Mouse (Mus musculus) midbrain, embryonic 12.5 days (tissue): ENCODE data around the gene Scn3a. TPM values are rescaled to one million over a fixed set of nuclear protein-coding genes. Genes with fewer than 3 reads are reported as not detected.

Source experiments
- ATAC-seq: fragments of 200-750 bp; cut with Nextera tagmentation; 2 replicates; pipeline ENCODE4 v1.8.0; 2017; ENCODE audit warnings: low read depth, moderate TSS enrichment, moderate library complexity; ENCODE audit not compliant: low FRiP score
- H3K27ac ChIP-seq: fragments of 300-500 bp; sonication (generic); replicated peaks from 2 replicates; pipeline ENCODE4 v1.5.1; 2016; ENCODE audit warnings: mild to moderate bottlenecking
- H3K27me3 ChIP-seq: fragments of 300-500 bp; sonication (generic); 2 replicates; pipeline ENCODE4 v1.6.1; 2016; ENCODE audit warnings: mild to moderate bottlenecking
- H3K36me3 ChIP-seq: fragments of 300-500 bp; sonication (generic); 2 replicates; pipeline ENCODE4 v1.6.1; 2016
- H3K4me1 ChIP-seq: fragments of 300-500 bp; sonication (generic); 2 replicates; pipeline ENCODE4 v1.6.1; 2016
- H3K4me2 ChIP-seq: fragments of 300-500 bp; sonication (generic); replicated peaks from 2 replicates; pipeline ENCODE4 v1.6.1; 2016; ENCODE audit warnings: mild to moderate bottlenecking, moderate library complexity
- H3K4me3 ChIP-seq: fragments of 300-500 bp; sonication (generic); 2 replicates; pipeline ENCODE4 v1.5.1; 2016; ENCODE audit warnings: mild to moderate bottlenecking
- H3K9ac ChIP-seq: fragments of 300-500 bp; sonication (generic); replicated peaks from 2 replicates; pipeline ENCODE4 v1.6.1; 2016; ENCODE audit warnings: mild to moderate bottlenecking, moderate library complexity
- H3K9me3 ChIP-seq: fragments of 300-500 bp; sonication (generic); 2 replicates; pipeline ENCODE4 v1.6.1; 2016; ENCODE audit warnings: mild to moderate bottlenecking
- WGBS: fragments of 180-500 bp; shearing (Covaris S2); methylation state at CpG from one replicate; pipeline ENCODE4 v1.1.7; 2016; 5-methylcytosine and 5-hydroxymethylcytosine counted together
- polyA plus RNA-seq: library from polyadenylated mRNA; unstranded; fragments of >200 nt; fragmentation: Nextera tagmentation; extraction: Ambion mirVana; gene quantifications from 2 replicates; pipeline ENCODE4 v1.2.1, GENCODE M21; 2016

Gene Scn3a
- polyA plus RNA-seq, 1 experiment from 2014 or later, result 44.6 TPM

DNA sequence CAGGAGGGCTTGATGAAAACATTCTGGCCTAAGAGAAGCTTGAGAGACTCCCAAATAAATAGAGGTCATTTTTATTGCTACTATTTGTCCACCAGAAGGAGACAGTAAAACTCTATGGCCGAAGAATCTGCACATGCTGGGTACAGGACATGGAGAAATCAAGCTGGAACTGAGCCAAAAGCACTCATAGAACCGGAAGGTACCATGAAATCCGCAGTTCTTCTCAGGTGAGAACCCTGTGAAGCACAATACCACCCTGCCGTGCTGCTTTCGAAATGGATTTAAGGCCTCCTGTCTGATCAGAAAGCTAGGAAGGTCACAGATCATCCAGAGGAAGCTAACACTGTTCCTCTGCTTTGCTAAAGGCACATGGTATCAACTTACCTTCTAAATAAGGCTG, 143.9 kb downstream of the Scn3a start:
- H3K4me3 ChIP-seq, result no peak overlapping the region
- H3K27ac ChIP-seq, result no peak overlapping the region
- no peak overlapping the region for H3K9ac ChIP-seq
- no peaks in the 10 kb centered on the region for H3K4me1 ChIP-seq
- 65% methylated on average over 5 of the region's 5 CpGs for WGBS
- no peaks in the 10 kb centered on the region for H3K27me3 ChIP-seq
- no peak for ATAC-seq
- no peaks in the 10 kb centered on the region for H3K36me3 ChIP-seq
- no peaks in the 10 kb centered on the region for H3K9me3 ChIP-seq
- no peak overlapping the region for H3K4me2 ChIP-seq

DNA sequence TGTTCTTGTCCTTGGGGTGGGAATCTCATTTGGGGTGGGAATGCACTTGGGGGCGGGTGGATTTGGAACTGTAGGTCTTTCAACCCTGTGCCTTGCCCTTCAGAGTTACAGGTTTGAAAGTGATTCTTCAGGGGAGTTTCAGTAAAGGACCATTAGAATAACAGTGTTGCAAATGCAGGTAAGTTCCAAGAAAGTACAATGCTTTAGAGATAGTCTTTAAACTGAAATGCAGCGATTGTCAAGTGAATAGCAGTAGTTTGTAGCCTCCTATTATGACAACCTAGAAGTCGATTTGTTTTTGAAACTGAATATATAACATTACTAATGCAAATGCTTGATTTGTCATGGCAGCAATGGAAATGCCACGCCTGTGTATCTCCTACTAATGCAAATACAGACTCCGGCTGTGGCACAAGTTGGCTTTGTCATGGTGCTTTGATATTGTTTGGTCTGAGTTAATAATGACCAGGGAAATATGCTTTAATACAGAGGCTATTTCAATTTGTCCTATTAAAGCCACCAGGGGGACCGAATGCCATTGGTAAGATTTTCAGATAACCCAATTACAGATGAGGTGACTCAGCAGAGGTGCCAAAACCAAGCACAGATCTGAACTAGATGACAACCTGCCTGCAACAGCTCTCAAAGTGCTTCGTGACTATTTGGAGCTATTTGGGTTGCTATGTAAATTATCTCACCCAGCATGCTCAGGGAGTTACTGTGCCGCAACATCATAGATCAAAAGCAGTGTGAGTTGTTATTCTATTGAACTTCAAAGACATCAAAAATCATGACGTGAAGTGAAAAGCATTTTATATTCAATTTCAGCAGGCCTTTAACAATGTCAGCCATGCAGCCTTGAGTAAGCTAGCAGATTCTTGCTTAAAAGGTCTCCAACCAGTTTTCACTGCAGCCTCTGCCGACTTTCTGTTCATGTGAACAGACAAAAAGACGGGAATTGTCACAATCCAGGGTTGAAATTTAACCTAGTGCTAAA, 145.9 kb downstream of the Scn3a start:
- H3K9ac ChIP-seq, result no peak overlapping the region
- 58% methylated on average over 11 of the region's 11 CpGs for WGBS
- no peak overlapping the region for H3K4me3 ChIP-seq
- H3K27me3 ChIP-seq, result no peaks in the 10 kb centered on the region
- H3K4me2 ChIP-seq, result no peak overlapping the region
- no peak overlapping the region for H3K27ac ChIP-seq
- no peak for ATAC-seq
- H3K9me3 ChIP-seq, result peaks cover 8% of the 10 kb centered on the region; the same call in 1 of the 2 replicates
- no peaks in the 10 kb centered on the region for H3K4me1 ChIP-seq
- no peaks in the 10 kb centered on the region for H3K36me3 ChIP-seq

DNA sequence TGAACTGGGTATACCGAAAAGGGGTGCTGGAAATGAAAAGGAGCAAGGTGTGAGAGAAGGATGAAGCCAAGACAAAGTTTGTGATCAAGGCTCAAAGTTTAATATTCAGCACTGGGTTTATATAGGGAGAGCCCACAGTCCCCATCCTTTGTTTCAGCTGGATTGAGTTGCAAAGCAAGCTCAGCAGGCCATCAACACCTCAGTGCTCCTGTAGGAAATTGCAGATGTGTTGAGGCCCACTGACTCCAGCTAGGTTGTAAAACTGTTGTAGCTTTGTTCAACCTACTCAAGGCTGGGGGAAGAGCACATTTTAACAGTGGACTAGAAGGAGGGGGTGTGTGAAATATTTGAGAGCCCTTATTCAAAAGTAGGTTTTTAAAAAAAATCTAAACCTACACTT, 148.8 kb downstream of the Scn3a start:
- Histone ChIP-seq H3K9me3 (peaks cover 8% of the 10 kb centered on the region; the same call in 1 of the 2 replicates), H3K4me1 (peaks cover 20% of the 10 kb centered on the region), H3K9ac (no peak overlapping the region), H3K27me3 (no peaks in the 10 kb centered on the region), H3K36me3 (no peaks in the 10 kb centered on the region), H3K4me2 (no peak overlapping the region), H3K4me3 (no peak overlapping the region), H3K27ac (no peak overlapping the region)
- ATAC-seq, result no peak
- 62% methylated on average over 1 of the region's 1 CpGs for WGBS

DNA sequence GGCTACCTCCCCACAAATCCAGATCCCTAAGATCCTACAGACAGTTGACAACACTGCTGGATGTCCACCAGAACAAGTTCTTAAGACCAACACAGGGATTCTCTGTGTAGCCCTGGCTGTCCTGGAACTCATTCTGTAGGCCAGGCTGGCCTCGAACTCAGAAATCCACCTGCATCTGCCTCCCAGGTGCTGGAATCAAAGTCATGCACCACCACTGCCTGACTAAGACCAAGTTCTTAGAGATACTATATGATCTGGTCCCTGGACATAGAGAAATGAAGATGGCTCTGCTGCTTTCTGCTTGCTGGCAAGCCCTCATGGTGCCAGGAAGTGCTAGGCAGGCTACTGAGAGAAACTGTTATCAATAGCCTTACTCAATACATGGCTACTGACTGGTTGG, 150.9 kb downstream of the Scn3a start:
- Histone ChIP-seq H3K9me3 (peaks cover 8% of the 10 kb centered on the region; the same call in 1 of the 2 replicates), H3K4me3 (no peak overlapping the region), H3K27ac (peak overlapping the region; percentile 92), H3K9ac (no peak overlapping the region), H3K4me2 (no peak overlapping the region), H3K36me3 (no peaks in the 10 kb centered on the region), H3K27me3 (no peaks in the 10 kb centered on the region), H3K4me1 (peaks cover 20% of the 10 kb centered on the region)
- ATAC-seq, result no peak
- WGBS, result 96% methylated on average over 1 of the region's 1 CpGs

DNA sequence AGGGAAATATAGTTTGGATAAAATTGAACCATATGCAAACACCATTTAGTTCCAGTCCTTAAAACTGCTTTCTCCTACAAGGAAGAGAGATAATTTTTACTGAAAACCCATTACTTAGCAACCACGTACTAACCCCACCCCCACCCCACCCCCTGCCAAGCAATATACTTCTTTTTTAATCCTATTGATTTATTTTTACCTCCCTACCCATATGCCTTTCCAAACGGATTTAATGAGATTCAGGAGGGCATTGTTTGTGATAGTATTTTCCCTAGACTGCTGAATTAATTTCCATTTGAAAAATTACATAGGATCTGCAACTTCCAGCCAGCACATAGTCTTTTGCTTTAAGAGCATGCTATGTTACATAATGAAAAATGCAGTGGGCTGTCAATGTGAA, 152.1 kb downstream of the Scn3a start:
- no peak overlapping the region for H3K9ac ChIP-seq
- H3K4me2 ChIP-seq, result peak overlapping the region; percentile 54
- peaks cover 20% of the 10 kb centered on the region for H3K4me1 ChIP-seq
- peak overlapping the region; percentile 17; the same call in 1 of the 2 replicates for H3K4me3 ChIP-seq
- WGBS, result 5% methylated on average over 2 of the region's 2 CpGs
- ATAC-seq, result peak; percentile 74
- H3K9me3 ChIP-seq, result peaks cover 8% of the 10 kb centered on the region; the same call in 1 of the 2 replicates
- H3K36me3 ChIP-seq, result no peaks in the 10 kb centered on the region
- H3K27me3 ChIP-seq, result no peaks in the 10 kb centered on the region
- H3K27ac ChIP-seq, result peak overlapping the region; percentile 92

DNA sequence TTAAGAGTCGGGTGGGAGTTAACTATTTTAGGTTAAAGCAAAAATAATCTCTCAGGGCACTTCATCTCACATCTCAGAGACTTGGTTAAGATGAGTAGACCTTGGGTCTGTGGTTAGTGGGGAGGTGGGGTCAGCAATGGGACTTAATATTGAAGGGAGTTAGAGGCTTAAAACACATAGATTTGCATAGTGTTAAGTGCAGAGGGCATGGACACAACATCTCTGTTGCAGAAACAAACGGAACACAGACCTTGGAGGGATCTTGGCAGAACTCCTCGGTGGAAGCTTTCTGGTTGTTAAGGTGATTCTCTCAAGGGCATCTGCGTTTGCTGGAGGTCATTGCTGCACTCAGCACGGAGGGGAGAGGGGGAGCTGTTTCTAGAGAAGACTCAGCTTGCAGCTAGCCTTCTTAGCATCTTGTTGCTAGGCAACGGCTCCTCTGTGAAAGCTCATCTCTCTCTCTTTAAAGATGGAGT, 152.6 kb downstream of the Scn3a start:
- 2% methylated on average over 6 of the region's 6 CpGs for WGBS
- Histone ChIP-seq H3K4me3 (0 out of 2 replicates have a peak overlapping the region, but pooled peaks have one; percentile 17), H3K36me3 (no peaks in the 10 kb centered on the region), H3K27me3 (no peaks in the 10 kb centered on the region), H3K9ac (no peak overlapping the region), H3K27ac (peak overlapping the region; percentile 92), H3K9me3 (peaks cover 8% of the 10 kb centered on the region; the same call in 1 of the 2 replicates), H3K4me1 (peaks cover 20% of the 10 kb centered on the region), H3K4me2 (peak overlapping the region; percentile 54)
- ATAC-seq, result peak; percentile 89

DNA sequence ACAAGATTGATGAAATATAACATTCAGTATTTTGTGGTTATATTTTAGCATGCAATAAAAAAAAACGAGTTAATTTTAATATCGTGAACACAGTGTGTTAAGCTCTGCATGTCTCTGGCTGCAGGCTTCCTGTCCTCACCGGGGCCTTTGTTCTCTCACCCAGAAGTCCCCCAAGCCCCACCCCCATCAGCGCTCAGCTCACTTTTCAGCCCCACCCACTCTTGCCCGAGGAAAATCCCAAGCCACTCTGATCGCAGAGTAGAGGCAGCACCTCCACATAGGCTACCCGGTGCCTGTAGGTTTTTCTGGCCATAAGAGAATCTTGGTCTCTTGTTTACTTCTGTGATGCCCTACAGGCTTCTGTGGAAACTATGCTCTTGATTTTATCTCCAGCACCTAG, 153.2 kb downstream of the Scn3a start:
- Histone ChIP-seq H3K4me2 (peak overlapping the region; percentile 54), H3K9me3 (peaks cover 8% of the 10 kb centered on the region; the same call in 1 of the 2 replicates), H3K36me3 (no peaks in the 10 kb centered on the region), H3K27ac (peak overlapping the region; percentile 92), H3K4me1 (peaks cover 20% of the 10 kb centered on the region), H3K27me3 (no peaks in the 10 kb centered on the region), H3K9ac (no peak overlapping the region), H3K4me3 (peak overlapping the region; percentile 32)
- 0% methylated on average over 7 of the region's 7 CpGs for WGBS
- peak; percentile 87 for ATAC-seq

DNA sequence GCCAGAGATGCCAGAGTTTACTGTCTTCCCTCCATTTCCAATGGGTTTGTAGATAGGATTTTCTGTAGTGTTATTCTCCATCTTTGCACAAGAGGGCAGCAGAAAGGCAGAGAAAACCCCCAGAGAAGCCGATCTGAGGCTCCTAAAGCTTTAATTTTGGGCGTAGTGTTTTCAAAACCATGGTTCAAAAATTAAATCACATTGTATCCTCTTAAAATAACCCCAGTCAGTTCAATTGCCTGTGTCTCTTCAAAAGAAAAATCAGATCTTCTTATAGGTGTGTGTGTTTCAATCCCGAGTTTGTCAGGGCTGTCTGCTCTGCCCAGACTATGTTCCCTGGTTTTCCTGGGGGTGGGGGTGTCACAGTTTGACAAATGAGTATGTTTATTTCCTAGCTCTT, 153.7 kb downstream of the Scn3a start:
- H3K36me3 ChIP-seq, result no peaks in the 10 kb centered on the region
- WGBS, result under 1% methylated on average over 3 of the region's 3 CpGs
- H3K9ac ChIP-seq, result peak overlapping the region; percentile 52
- H3K9me3 ChIP-seq, result peaks cover 8% of the 10 kb centered on the region; the same call in 1 of the 2 replicates
- peaks cover 20% of the 10 kb centered on the region for H3K4me1 ChIP-seq
- peak; percentile 53 for ATAC-seq
- H3K4me3 ChIP-seq, result peak overlapping the region; percentile 32
- peak overlapping the region; percentile 92 for H3K27ac ChIP-seq
- no peaks in the 10 kb centered on the region for H3K27me3 ChIP-seq
- H3K4me2 ChIP-seq, result peak overlapping the region; percentile 54

Other genes with a start within 250 kb of the Scn3a start
- gene Slc38a11, start 203.6 kb downstream of the Scn3a start, polyA plus RNA-seq, result 2.5 and 3.5 TPM in 2 replicates
- 14.8 and 15.4 TPM in 2 replicates for gene Scn2a, start 53.1 kb upstream of the Scn3a start, polyA plus RNA-seq